In the genomic region with DNA sequence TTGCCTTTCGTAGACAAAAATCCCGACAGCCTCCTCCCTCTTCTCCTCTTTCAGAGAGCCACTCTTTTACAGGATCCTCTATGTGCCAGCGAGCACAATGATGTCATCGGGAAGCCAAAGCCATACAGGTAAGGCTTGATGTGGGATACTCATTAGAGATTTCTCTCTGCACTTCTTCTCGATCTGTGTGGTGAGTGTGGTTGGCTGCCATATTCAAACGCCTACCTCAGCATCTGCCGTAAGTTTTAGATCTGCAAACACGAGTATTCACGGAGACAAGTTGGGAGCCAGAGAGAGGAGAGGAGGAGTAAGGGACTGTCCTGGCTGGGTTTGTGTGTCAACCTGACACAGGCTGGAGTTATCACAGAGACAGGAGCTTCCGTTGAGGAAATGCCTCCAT, we compare ENCODE assay signal across 25 mouse cellular contexts. TPM values are rescaled to one million over a fixed set of nuclear protein-coding genes. Genes with fewer than 3 reads are reported as not detected.
"Had no signal": no experiment of that assay in that cellular context is flagged by ENCODE, and none has a peak within 500 bp of the region (broad histone marks: within the 10 kb centered on the region; RNA-seq: fewer than 3 reads in every experiment).

No protein-coding gene starts in this region.

- DNase-seq: cerebellum, adult 8-10 months; cerebellum, adult 9-10 months; cerebellum, adult 9-11 months; cerebellum, postnatal 10 days; cerebellum, postnatal 14 days; cerebellum, postnatal 25 days; cerebellum, postnatal 36 days; embryo, embryonic 11 days; forebrain, postnatal 0 days; gastrocnemius, adult 2 months; gastrocnemius, postnatal 10 days; gastrocnemius, postnatal 14 days; gastrocnemius, postnatal 25 days; gastrocnemius, postnatal 36 days; heart, adult 11 months; heart, adult 18-20 months; heart, adult 2 months had no signal

- ATAC-seq: forebrain, embryonic 13.5 days; forebrain, embryonic 14.5 days; forebrain, embryonic 15.5 days; forebrain, embryonic 16.5 days; forebrain, postnatal 0 days had no signal

RNA-seq across cellular contexts. Expression of a gene that starts 27.7 kb away (rescaled TPM):
- total RNA-seq: gastrocnemius, adult 18-20 months; gastrocnemius, adult 2 months; gastrocnemius, adult 8-10 months; gastrocnemius, postnatal 10 days; gastrocnemius, postnatal 14 days; gastrocnemius, postnatal 25 days; gastrocnemius, postnatal 36 days; gastrocnemius, postnatal 4 days; heart, adult 18-20 months; heart, adult 2 months; heart, adult 8-10 months had no signal
